Mouse (Mus musculus): ENCODE measurements around the gene Maml3. TPM values are rescaled to one million over a fixed set of nuclear protein-coding genes. Genes with fewer than 3 reads are reported as not detected.

Gene Maml3
- polyA plus RNA-seq, 1 experiment from 2014 or later = 6.1 TPM

DNA sequence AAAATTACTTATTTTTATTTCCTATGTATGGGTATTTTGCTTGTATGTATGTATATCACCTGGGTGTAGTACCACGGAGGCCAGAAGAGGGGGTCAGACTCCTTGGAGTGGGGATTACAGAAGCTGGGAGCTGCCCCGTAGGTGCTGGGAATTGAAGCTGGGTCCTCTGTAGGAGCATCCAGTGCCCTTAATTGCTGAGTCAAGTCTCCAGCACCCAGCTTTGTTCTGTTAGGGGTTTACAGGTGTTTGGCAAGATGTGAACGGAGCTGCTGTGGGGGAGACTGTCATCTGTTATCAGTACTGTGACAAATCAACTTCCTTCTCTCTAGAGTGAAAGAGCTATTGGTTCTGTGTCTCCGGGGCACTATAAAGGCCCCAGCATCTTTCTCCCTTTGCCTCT lies 190.0 kb downstream of the Maml3 start:
- Histone ChIP-seq H3K27ac (ENCODE audit: low read depth, low read length) (no peak overlapping the region), H3K4me2 (no peak overlapping the region), H3K4me3 (ENCODE audit: low read depth, low read length) (no peak overlapping the region), H3K9me3 (ENCODE audit: control insufficient read depth, low read length) (peaks cover 3% of the 10 kb centered on the region; the same call in 1 of the 2 replicates), H3K36me3 (ENCODE audit: control insufficient read depth, insufficient read depth, low read length) (no peaks in the 10 kb centered on the region), H3K27me3 (ENCODE audit: control insufficient read depth, insufficient read depth, low read length) (no peaks in the 10 kb centered on the region), H3K9ac (ENCODE audit: low read length) (no peak overlapping the region), H3K4me1 (ENCODE audit: control insufficient read depth, insufficient read depth, low read length) (peaks cover 11% of the 10 kb centered on the region)
- ATAC-seq (ENCODE audit: low FRiP score) = no peak
- 92% methylated on average over 4 of the region's 4 CpGs for WGBS
- DNase-seq (ENCODE audit: low spot score, missing footprints) = no peak

DNA sequence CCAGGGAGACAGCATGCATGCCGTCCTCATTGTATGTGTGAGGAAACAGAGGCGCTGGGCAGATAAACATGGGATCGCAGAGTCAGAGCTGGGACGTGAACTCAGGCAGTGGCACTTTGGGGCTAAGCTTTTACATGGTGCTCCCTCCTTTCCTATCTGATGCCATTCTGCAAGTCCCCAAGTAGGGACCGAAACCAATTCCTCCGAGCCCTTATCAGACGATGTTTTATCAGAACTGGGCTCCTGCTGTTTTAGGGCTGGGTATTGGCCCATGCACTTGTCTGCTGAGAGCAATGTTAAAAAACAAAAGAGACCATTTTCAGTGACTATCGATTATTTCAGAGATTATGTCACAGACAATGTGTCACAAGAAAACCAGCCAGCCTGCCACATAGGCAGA lies 191.4 kb downstream of the Maml3 start:
- Histone ChIP-seq H3K9me3 (ENCODE audit: control insufficient read depth, low read length) (peaks cover 3% of the 10 kb centered on the region; the same call in 1 of the 2 replicates), H3K36me3 (ENCODE audit: control insufficient read depth, insufficient read depth, low read length) (no peaks in the 10 kb centered on the region), H3K27me3 (ENCODE audit: control insufficient read depth, insufficient read depth, low read length) (no peaks in the 10 kb centered on the region), H3K4me3 (ENCODE audit: low read depth, low read length) (no peak overlapping the region), H3K27ac (ENCODE audit: low read depth, low read length) (no peak overlapping the region), H3K4me2 (no peak overlapping the region), H3K9ac (ENCODE audit: low read length) (no peak overlapping the region), H3K4me1 (ENCODE audit: control insufficient read depth, insufficient read depth, low read length) (peaks cover 17% of the 10 kb centered on the region)
- WGBS = 86% methylated on average over 8 of the region's 8 CpGs
- DNase-seq (ENCODE audit: low spot score, missing footprints) = no peak
- no peak for ATAC-seq (ENCODE audit: low FRiP score)

DNA sequence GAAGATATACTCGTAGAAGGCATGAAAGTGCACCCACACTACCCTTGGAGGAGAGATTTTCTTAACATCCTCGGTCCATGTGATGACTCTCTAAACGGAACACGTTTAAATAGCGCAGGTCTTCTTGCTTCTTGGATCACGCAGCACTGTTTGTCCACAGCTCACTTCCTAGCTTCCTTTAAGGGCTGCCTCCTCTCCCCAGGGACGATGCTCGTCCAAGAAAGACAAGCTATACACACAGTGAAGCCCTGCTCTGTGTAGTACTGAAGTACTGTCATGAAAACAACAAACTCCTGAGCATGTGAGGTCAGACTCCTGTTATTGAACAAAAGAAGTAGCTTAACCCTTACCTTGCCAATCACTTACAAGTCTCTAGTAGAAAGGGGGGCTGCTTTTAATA lies 192.7 kb downstream of the Maml3 start:
- Histone ChIP-seq H3K36me3 (ENCODE audit: control insufficient read depth, insufficient read depth, low read length) (no peaks in the 10 kb centered on the region), H3K4me3 (ENCODE audit: low read depth, low read length) (no peak overlapping the region), H3K9ac (ENCODE audit: low read length) (no peak overlapping the region), H3K9me3 (ENCODE audit: control insufficient read depth, low read length) (no peaks in the 10 kb centered on the region), H3K27ac (ENCODE audit: low read depth, low read length) (no peak overlapping the region), H3K27me3 (ENCODE audit: control insufficient read depth, insufficient read depth, low read length) (no peaks in the 10 kb centered on the region), H3K4me1 (ENCODE audit: control insufficient read depth, insufficient read depth, low read length) (peaks cover 26% of the 10 kb centered on the region), H3K4me2 (no peak overlapping the region)
- ATAC-seq (ENCODE audit: low FRiP score) (no peak), DNase-seq (ENCODE audit: low spot score, missing footprints) (no peak)
- WGBS = 58% methylated on average over 8 of the region's 8 CpGs

DNA sequence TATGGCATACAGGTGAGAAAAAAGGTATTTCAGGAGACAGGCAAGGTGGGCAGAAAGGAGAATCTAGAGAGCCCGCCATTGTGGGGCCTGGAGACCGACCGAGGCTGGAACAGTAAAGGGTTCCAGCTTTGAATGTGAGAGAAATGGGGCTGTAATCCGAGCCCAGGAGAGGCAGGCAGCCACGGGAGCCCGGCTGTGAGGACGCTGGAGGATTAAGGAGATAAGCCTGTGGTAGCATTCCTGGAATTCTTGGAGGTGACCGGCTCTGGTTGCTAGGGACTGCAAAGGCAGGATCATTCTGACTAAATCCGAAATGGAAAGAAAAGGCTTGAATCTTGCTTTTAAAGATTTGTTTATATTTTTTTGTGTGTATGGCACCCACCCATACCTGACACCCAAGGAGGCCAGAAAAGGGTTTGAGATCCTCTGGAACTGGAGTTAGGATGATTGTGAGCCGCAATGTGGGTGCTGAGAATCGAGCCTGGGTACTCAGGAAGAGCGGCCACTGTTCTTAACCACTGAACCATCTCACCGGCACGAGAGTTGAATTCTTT lies 196.4 kb downstream of the Maml3 start:
- H3K27ac ChIP-seq (ENCODE audit: low read depth, low read length) = peak overlapping the region; percentile 20
- H3K9ac ChIP-seq (ENCODE audit: low read length) = no peak overlapping the region
- 2% methylated on average over 14 of the region's 14 CpGs for WGBS
- H3K4me2 ChIP-seq = peak overlapping the region; percentile 15; the same call in 1 of the 2 replicates
- no peaks in the 10 kb centered on the region for H3K9me3 ChIP-seq (ENCODE audit: control insufficient read depth, low read length)
- DNase-seq (ENCODE audit: low spot score, missing footprints) = peak; percentile 95
- H3K4me1 ChIP-seq (ENCODE audit: control insufficient read depth, insufficient read depth, low read length) = peaks cover 22% of the 10 kb centered on the region
- H3K36me3 ChIP-seq (ENCODE audit: control insufficient read depth, insufficient read depth, low read length) = no peaks in the 10 kb centered on the region
- H3K4me3 ChIP-seq (ENCODE audit: low read depth, low read length) = no peak overlapping the region
- peak; percentile 78 for ATAC-seq (ENCODE audit: low FRiP score)
- H3K27me3 ChIP-seq (ENCODE audit: control insufficient read depth, insufficient read depth, low read length) = no peaks in the 10 kb centered on the region

DNA sequence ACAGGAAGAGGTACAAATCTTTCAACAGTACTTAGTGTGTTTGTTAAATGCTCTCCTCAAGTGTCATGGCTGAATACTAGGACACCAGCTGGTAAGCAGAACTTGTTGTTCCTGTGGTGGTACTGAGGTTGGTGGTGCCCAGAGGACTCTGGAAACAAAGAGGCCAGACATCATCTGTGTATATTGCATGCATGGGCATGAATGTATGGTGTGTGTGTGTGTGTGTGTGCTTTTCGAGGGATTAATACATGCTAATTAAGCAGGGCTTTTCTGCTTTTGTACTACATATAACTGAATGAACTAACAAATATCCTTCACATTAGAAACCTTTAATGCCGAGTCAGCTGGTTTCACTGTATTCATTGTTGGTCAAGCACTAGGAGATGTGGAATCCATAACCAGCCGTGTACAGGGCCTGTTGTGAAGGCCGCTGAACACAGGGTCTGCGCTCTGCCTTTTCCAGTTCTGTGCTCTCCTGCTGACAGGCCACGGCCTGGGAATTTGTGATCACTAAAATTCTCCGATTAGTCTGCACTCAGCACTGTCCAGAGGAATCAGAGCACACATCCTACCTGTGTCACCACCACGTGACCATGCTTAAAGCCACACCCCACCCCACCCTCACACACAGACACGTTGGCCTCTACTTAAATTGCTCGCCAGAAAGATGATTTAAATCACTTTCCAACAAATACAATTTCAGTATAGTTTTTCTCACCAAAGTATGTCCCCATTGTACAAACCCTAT lies 197.6 kb downstream of the Maml3 start:
- no peak overlapping the region for H3K9ac ChIP-seq (ENCODE audit: low read length)
- no peak overlapping the region for H3K4me3 ChIP-seq (ENCODE audit: low read depth, low read length)
- peak overlapping the region; percentile 27; the same call in 1 of the 2 replicates for H3K27ac ChIP-seq (ENCODE audit: low read depth, low read length)
- DNase-seq (ENCODE audit: low spot score, missing footprints) (peak; percentile 88), ATAC-seq (ENCODE audit: low FRiP score) (peak; percentile 56)
- no peaks in the 10 kb centered on the region for H3K27me3 ChIP-seq (ENCODE audit: control insufficient read depth, insufficient read depth, low read length)
- peaks cover 20% of the 10 kb centered on the region for H3K4me1 ChIP-seq (ENCODE audit: control insufficient read depth, insufficient read depth, low read length)
- H3K9me3 ChIP-seq (ENCODE audit: control insufficient read depth, low read length) = no peaks in the 10 kb centered on the region
- 22% methylated on average over 10 of the region's 10 CpGs for WGBS
- no peaks in the 10 kb centered on the region for H3K36me3 ChIP-seq (ENCODE audit: control insufficient read depth, insufficient read depth, low read length)
- H3K4me2 ChIP-seq = no peak overlapping the region

DNA sequence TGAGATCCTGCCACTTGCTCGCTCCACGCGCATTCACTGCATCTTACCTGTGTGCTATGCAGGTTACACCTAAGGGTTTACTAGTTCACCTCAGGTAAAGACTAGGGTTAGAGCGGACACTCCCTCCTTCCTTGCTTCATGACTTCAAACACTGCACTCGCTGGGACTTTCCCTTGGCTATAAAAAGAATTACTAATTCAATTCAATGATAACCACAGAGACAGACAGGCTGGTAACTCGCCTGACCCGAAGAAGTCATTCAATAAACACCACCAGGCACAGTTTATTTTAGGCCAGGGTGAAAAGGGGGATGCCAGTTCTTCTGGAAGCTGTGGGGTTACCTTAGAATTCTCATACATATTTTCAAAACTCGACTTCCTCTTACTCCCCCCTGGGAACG lies 199.0 kb downstream of the Maml3 start:
- Histone ChIP-seq H3K4me3 (ENCODE audit: low read depth, low read length) (no peak overlapping the region), H3K4me1 (ENCODE audit: control insufficient read depth, insufficient read depth, low read length) (peaks cover 18% of the 10 kb centered on the region), H3K9ac (ENCODE audit: low read length) (no peak overlapping the region), H3K4me2 (no peak overlapping the region), H3K36me3 (ENCODE audit: control insufficient read depth, insufficient read depth, low read length) (no peaks in the 10 kb centered on the region), H3K9me3 (ENCODE audit: control insufficient read depth, low read length) (no peaks in the 10 kb centered on the region), H3K27ac (ENCODE audit: low read depth, low read length) (no peak overlapping the region), H3K27me3 (ENCODE audit: control insufficient read depth, insufficient read depth, low read length) (no peaks in the 10 kb centered on the region)
- no peak for DNase-seq (ENCODE audit: low spot score, missing footprints)
- ATAC-seq (ENCODE audit: low FRiP score) = no peak
- 74% methylated on average over 9 of the region's 9 CpGs for WGBS

DNA sequence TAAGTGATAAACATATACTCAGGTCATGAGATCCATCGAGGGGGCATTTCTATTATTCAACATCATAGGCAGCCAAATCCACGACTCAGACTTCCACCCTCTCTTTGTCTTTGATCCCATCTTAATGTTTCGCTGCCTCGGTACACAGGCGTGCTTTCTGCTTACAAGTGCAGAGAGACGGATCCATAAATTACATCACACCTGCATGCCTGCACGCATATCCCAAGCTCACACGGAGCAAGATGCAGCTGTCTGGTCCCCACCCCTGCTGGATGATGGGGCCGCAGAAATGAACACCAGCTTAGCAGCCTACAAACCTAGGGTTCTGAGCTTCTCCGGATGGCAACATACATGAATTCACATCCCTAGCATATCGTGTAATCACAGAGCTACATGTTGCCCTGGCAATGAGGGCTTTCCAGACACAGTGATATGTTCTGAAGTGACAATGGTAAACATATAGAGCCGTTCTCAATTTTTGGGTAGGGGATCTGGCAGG lies 200.5 kb downstream of the Maml3 start:
- Histone ChIP-seq H3K27me3 (ENCODE audit: control insufficient read depth, insufficient read depth, low read length) (no peaks in the 10 kb centered on the region), H3K4me1 (ENCODE audit: control insufficient read depth, insufficient read depth, low read length) (peaks cover 19% of the 10 kb centered on the region), H3K4me2 (no peak overlapping the region), H3K9me3 (ENCODE audit: control insufficient read depth, low read length) (no peaks in the 10 kb centered on the region), H3K9ac (ENCODE audit: low read length) (no peak overlapping the region), H3K36me3 (ENCODE audit: control insufficient read depth, insufficient read depth, low read length) (no peaks in the 10 kb centered on the region), H3K27ac (ENCODE audit: low read depth, low read length) (no peak overlapping the region), H3K4me3 (ENCODE audit: low read depth, low read length) (no peak overlapping the region)
- 68% methylated on average over 12 of the region's 12 CpGs for WGBS
- DNase-seq (ENCODE audit: low spot score, missing footprints) (no peak), ATAC-seq (ENCODE audit: low FRiP score) (no peak)

DNA sequence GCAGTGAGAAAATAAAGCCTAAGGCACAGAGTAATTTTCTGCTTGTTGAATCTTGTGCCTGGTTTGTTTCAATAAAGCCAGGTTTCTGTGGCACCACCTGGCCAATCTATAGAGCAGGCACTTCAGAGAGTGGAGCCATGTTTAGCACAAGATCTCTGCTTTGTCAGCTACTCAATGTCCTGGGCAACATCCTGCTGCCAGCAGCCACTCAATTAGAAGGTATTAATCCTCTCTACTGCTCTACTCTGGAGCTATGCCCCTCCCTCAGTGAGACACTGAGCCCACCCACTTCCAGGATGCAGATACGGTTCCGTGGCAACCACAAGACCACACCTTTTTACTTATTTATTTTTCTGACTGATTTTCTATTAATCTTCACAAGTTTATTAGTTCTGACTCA lies 203.7 kb downstream of the Maml3 start:
- Histone ChIP-seq H3K4me1 (ENCODE audit: control insufficient read depth, insufficient read depth, low read length) (peaks cover 2% of the 10 kb centered on the region; the same call in 1 of the 2 replicates), H3K9ac (ENCODE audit: low read length) (no peak overlapping the region), H3K9me3 (ENCODE audit: control insufficient read depth, low read length) (no peaks in the 10 kb centered on the region), H3K27ac (ENCODE audit: low read depth, low read length) (no peak overlapping the region), H3K4me2 (no peak overlapping the region), H3K4me3 (ENCODE audit: low read depth, low read length) (no peak overlapping the region), H3K36me3 (ENCODE audit: control insufficient read depth, insufficient read depth, low read length) (no peaks in the 10 kb centered on the region), H3K27me3 (ENCODE audit: control insufficient read depth, insufficient read depth, low read length) (no peaks in the 10 kb centered on the region)
- DNase-seq (ENCODE audit: low spot score, missing footprints) (no peak), ATAC-seq (ENCODE audit: low FRiP score) (no peak)
- WGBS = 64% methylated on average over 2 of the region's 2 CpGs

DNA sequence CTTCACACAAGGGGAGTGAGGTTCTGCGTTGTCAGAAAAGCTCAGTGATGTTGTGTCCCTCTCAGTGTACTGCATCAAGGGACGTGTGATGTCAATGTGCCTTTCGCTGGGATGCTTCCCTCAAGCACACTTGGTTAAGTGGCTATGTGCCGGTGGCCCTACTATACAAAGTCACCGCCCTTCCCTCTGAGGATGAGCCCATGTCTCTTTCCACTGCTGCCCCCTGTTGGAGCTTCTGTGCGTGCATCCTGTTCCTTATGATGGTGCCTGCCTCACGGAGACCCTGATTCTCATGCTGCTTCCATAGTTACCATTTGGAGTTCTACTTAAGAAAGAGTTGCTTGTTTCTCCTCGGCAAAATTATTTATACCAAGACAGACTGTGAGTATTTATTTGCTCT lies 210.4 kb downstream of the Maml3 start:
- WGBS = 69% methylated on average over 8 of the region's 8 CpGs

More for the DNA sequence above, 210.4 kb downstream of the Maml3 start:
- Histone ChIP-seq H3K4me2 (no peak overlapping the region), H3K27me3 (ENCODE audit: control insufficient read depth, insufficient read depth, low read length) (no peaks in the 10 kb centered on the region), H3K9me3 (ENCODE audit: control insufficient read depth, low read length) (peaks cover 3% of the 10 kb centered on the region; the same call in 1 of the 2 replicates), H3K27ac (ENCODE audit: low read depth, low read length) (no peak overlapping the region), H3K9ac (ENCODE audit: low read length) (no peak overlapping the region), H3K36me3 (ENCODE audit: control insufficient read depth, insufficient read depth, low read length) (no peaks in the 10 kb centered on the region), H3K4me3 (ENCODE audit: low read depth, low read length) (no peak overlapping the region), H3K4me1 (ENCODE audit: control insufficient read depth, insufficient read depth, low read length) (peaks cover 7% of the 10 kb centered on the region)
- DNase-seq (ENCODE audit: low spot score, missing footprints) = no peak
- no peak for ATAC-seq (ENCODE audit: low FRiP score)
